Mouse (Mus musculus): ENCODE data around the gene Itga7. TPM values are rescaled to one million over a fixed set of nuclear protein-coding genes. Genes with fewer than 3 reads are reported as not detected.

The Itga7 gene
- 3.7 and 3.9 TPM in 2 replicates for polyA plus RNA-seq (2014; fragmentation: Nextera tagmentation; extraction: Ambion mirVana)

DNA sequence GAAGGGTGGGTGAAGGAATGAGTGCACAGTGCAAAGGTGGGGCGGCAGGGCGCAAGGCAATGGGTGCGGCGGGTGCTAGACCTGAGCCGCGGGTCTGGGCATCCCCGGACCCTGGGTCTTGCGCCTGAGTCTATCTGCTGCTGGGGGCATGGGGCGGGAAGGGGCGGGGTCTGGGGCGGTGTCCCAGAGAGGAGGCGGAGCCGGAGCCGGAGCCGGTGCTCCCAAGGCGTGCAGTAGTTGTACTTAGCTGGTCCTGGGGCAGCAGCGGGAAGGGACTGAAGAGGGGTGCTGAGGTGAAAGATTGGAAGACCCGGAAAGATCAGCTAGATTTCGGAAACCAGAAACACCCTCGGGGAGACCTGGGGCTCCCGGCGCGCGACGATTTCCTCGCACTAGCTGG is at the start of gene Itga7:
Gene Itga7 (plus strand): TSS at position 245 of the 400 bp plus-strand sequence.
- Histone ChIP-seq H3K9ac (ENCODE audit: low read length) (peak within 1 kb of the TSS; percentile 54), H3K4me1 (ENCODE audit: control insufficient read depth in 2 of 2, insufficient read depth in 2 of 2, low read length in 2 of 2) (peaks cover 21 to 41% of the 10 kb centered on the region in 2 experiments), H3K27ac (replicated peaks in 1 of 2; ENCODE audit: control insufficient read depth in 1 of 2, insufficient read depth in 1 of 2, low read depth in 2 of 2, low read length in 2 of 2) (no peak within 1 kb of the TSS), H3K4me2 (ENCODE audit: low read length) (peak within 1 kb of the TSS; percentile 89), H3K27me3 (ENCODE audit: control insufficient read depth, insufficient read depth, low read length) (peaks cover 33% of the 10 kb centered on the region), H3K9me3 (ENCODE audit: control insufficient read depth, low read length) (no peaks in the 10 kb centered on the region), H3K4me3 (ENCODE audit: control insufficient read depth in 1 of 2, insufficient read depth in 1 of 2, low read depth in 1 of 2, low read length in 2 of 2) (peak within 1 kb of the TSS; percentile 44 to 50), H3K36me3 (ENCODE audit: control insufficient read depth, insufficient read depth, low read length) (no peaks in the 10 kb centered on the region)
- 1% methylated on average over 26 of the region's 26 CpGs for WGBS
- ATAC-seq (ENCODE audit: insufficient number of reproducible peaks, insufficient read depth, low FRiP score, low read depth): peak; percentile 52; the same call in 1 of the 2 replicates

DNA sequence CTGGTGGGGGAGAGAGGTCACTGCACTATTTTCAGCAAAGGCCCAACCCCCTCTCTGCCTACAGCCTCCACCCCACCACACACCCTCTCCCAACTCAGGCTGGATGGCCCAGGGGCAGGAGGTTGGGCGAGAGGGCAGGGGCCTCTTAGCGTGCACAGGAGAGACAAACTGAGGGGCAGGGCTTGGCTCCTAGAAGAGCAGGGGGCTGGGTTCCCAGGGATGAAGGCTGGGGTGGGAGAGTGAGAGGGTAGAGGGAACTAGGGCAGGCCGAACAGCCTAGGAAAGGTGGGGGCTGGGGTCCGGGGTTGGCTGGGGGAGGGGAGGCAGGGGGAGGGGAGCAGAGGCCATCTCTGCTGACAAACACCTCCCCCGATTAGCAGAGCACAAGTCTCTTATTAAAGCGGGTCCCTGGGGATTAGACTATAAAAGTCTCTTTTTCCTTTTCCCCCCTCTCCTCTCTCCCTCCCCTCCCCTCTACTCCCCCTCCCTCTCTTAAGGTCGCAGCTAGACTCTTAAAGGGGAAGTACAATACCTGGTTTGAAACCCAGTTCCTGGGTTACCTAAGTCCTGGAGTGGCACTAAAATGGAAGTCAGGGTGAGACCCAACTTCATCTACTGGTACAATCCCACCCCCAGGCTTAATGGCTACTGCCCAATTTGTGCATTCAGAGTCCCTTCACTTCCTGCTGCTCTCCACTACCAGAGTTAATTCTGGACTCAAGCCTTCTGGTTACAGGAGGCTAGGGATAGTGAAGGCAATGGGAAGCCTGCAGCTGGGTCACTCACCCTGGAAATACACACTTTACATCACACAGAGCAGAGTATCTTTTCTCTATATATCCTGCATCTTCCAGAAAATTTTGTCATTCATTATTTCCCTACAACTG is 44.4 kb upstream of the Itga7 start:
- ATAC-seq (ENCODE audit: insufficient number of reproducible peaks, insufficient read depth, low FRiP score, low read depth): no peak
- Histone ChIP-seq H3K27me3 (ENCODE audit: control insufficient read depth, insufficient read depth, low read length) (peaks cover 6% of the 10 kb centered on the region), H3K9me3 (ENCODE audit: control insufficient read depth, low read length) (no peaks in the 10 kb centered on the region), H3K9ac (ENCODE audit: low read length) (peak overlapping the region; percentile 63), H3K4me2 (ENCODE audit: low read length) (peak overlapping the region; percentile 96), H3K36me3 (ENCODE audit: control insufficient read depth, insufficient read depth, low read length) (peaks cover 20% of the 10 kb centered on the region; the same call in 1 of the 2 replicates), H3K27ac (replicated peaks in 1 of 2; ENCODE audit: control insufficient read depth in 1 of 2, insufficient read depth in 1 of 2, low read depth in 2 of 2, low read length in 2 of 2) (peak overlapping the region; percentile 25 to 39; a peak in 1 of 4 replicates), H3K4me1 (ENCODE audit: control insufficient read depth in 2 of 2, insufficient read depth in 2 of 2, low read length in 2 of 2) (peaks cover 17 to 23% of the 10 kb centered on the region in 2 experiments), H3K4me3 (ENCODE audit: control insufficient read depth in 1 of 2, insufficient read depth in 1 of 2, low read depth in 1 of 2, low read length in 2 of 2) (peak overlapping the region; percentile 12 to 33)
- WGBS: 1% methylated on average over 7 of the region's 7 CpGs

DNA sequence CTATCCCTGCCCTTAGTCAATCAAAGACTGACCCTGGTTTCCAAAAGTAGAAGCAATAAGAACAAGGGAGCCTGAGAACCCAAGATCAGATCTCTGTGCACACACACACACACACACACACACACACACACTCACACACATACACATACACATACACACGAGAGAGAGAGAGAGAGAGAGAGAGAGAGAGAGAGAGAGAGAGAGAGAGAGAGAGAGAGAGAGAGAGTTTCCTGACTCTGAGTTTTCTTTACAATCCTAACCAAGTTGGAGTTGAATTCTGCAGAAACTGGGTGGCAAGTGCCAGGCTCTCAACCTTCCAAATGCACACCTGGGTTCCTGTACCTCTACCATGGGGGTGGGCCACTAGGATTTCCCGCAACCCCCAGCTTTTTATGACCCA is 43.8 kb upstream of the Itga7 start:
- 0 out of 4 replicates have a peak overlapping the region, but pooled peaks of 1 of the 2 experiments have one; percentile 12 for H3K27ac ChIP-seq (replicated peaks in 1 of 2; ENCODE audit: control insufficient read depth in 1 of 2, insufficient read depth in 1 of 2, low read depth in 2 of 2, low read length in 2 of 2)
- H3K4me3 ChIP-seq (ENCODE audit: control insufficient read depth in 1 of 2, insufficient read depth in 1 of 2, low read depth in 1 of 2, low read length in 2 of 2): peak overlapping the region in 1 of 2 experiments; percentile 73; a peak in 2 of 4 replicates
- ATAC-seq (ENCODE audit: insufficient number of reproducible peaks, insufficient read depth, low FRiP score, low read depth): no peak
- H3K9ac ChIP-seq (ENCODE audit: low read length): peak overlapping the region; percentile 82
- peaks cover 17 to 26% of the 10 kb centered on the region in 2 experiments for H3K4me1 ChIP-seq (ENCODE audit: control insufficient read depth in 2 of 2, insufficient read depth in 2 of 2, low read length in 2 of 2)
- peaks cover 9% of the 10 kb centered on the region for H3K27me3 ChIP-seq (ENCODE audit: control insufficient read depth, insufficient read depth, low read length)
- peaks cover 15% of the 10 kb centered on the region; the same call in 1 of the 2 replicates for H3K36me3 ChIP-seq (ENCODE audit: control insufficient read depth, insufficient read depth, low read length)
- no peaks in the 10 kb centered on the region for H3K9me3 ChIP-seq (ENCODE audit: control insufficient read depth, low read length)
- WGBS: 38% methylated on average over 1 of the region's 2 CpGs
- peak overlapping the region; percentile 96 for H3K4me2 ChIP-seq (ENCODE audit: low read length)

DNA sequence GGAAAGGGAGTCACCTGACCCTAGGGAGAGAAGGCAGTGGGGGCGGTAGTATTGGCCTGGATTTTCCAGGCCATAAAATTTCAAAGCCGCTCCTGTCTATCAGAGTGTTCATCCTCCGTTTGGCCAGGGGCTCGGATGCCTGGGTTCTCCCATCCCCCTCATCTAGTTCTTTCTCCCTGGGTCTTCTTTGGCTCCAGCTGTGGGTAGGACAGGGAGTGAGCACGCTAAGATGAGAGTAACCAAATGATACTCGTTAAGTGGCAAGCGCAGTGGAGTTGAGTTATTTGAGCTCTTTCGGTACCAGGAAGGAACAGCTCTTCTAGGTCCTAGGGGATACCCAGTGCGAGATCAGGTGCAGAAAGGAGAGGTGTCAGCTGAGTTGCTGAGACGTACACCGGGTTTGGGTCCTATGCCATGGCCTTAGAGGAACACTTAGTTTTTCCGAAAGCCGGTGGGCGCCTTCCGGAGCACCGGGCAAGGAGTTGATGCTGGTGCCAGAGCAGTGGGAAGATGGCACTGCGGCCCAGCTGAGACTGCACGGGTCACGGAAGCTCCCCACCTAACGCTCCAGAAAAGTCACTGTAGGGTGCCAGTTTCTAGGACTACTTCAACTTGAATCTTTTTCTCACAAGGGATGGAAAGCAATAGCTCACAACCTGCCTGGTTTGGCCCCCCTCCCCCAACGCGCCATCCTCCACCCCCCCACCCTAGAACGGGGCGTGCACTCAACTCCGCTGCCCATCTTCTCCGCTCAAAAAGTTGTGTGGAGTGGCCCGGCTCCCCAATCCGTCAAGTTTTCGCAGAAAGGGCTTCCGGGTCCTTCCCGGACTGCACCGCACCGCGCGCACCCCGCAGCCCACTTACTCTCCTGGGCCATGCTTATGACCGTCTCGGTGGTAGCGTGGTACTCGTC is 43.0 kb upstream of the Itga7 start:
- peak overlapping the region; percentile 96 for H3K4me2 ChIP-seq (ENCODE audit: low read length)
- no peak for ATAC-seq (ENCODE audit: insufficient number of reproducible peaks, insufficient read depth, low FRiP score, low read depth)
- under 1% methylated on average over 40 of the region's 40 CpGs for WGBS
- peaks cover 17 to 32% of the 10 kb centered on the region in 2 experiments for H3K4me1 ChIP-seq (ENCODE audit: control insufficient read depth in 2 of 2, insufficient read depth in 2 of 2, low read length in 2 of 2)
- no peaks in the 10 kb centered on the region for H3K9me3 ChIP-seq (ENCODE audit: control insufficient read depth, low read length)
- peak overlapping the region; percentile 60 to 73 for H3K4me3 ChIP-seq (ENCODE audit: control insufficient read depth in 1 of 2, insufficient read depth in 1 of 2, low read depth in 1 of 2, low read length in 2 of 2)
- peak overlapping the region; percentile 34 to 85; a peak in 3 of 4 replicates for H3K27ac ChIP-seq (replicated peaks in 1 of 2; ENCODE audit: control insufficient read depth in 1 of 2, insufficient read depth in 1 of 2, low read depth in 2 of 2, low read length in 2 of 2)
- H3K36me3 ChIP-seq (ENCODE audit: control insufficient read depth, insufficient read depth, low read length): peaks cover 8% of the 10 kb centered on the region; the same call in 1 of the 2 replicates
- H3K9ac ChIP-seq (ENCODE audit: low read length): peak overlapping the region; percentile 82
- peaks cover 9% of the 10 kb centered on the region for H3K27me3 ChIP-seq (ENCODE audit: control insufficient read depth, insufficient read depth, low read length)

DNA sequence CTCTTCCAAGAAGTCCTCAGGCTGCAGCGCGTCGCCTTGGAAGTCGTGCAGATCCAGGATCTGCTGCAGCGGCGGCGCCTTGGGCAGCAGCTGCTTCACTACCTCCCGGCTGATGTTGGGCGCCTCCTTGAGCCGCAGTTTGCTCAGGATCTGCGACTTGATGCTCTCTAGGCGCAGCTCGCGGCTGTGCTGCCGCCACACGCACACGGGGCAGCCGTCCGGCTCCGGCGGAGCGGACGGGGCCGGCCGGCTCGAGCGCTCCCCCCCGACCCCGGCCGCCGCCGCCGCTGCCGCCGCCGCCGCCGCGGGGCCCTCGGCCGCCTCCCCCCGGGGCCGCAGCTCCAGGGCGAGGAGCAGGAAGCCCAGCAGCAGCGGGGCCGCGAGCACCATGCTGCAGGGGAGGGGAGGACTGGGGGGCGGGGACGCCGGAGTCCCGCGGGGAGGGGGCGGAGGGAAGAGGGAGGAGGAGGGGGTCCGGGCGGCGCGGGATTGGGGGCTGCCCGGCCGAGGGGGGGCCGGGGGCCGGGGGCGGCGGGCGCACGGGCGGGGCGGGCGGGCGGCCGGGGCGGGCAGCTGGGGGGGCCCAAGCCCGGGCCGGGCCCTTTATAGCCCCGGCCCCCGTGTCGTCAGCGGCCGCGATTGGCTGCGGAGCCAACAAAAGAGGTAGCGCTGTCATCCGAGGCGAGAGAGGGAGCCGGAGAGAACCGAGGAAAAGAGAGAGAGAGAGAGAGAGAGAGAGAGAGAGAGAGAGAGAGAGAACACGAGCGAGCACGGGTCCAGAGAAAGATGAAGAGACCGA is 42.1 kb upstream of the Itga7 start, which contains the start of gene Gdf11:
Gene Gdf11 (minus strand): TSS at position 423 of the 799 bp plus-strand sequence.
- Histone ChIP-seq H3K27ac (replicated peaks in 1 of 2; ENCODE audit: control insufficient read depth in 1 of 2, insufficient read depth in 1 of 2, low read depth in 2 of 2, low read length in 2 of 2) (peak within 1 kb of the TSS; percentile 34 to 85; a peak in 3 of 4 replicates), H3K9me3 (ENCODE audit: control insufficient read depth, low read length) (no peaks in the 10 kb centered on the region), H3K4me1 (ENCODE audit: control insufficient read depth in 2 of 2, insufficient read depth in 2 of 2, low read length in 2 of 2) (peaks cover 22 to 40% of the 10 kb centered on the region in 2 experiments), H3K27me3 (ENCODE audit: control insufficient read depth, insufficient read depth, low read length) (peaks cover 14% of the 10 kb centered on the region), H3K4me3 (ENCODE audit: control insufficient read depth in 1 of 2, insufficient read depth in 1 of 2, low read depth in 1 of 2, low read length in 2 of 2) (peak within 1 kb of the TSS; percentile 60 to 73), H3K9ac (ENCODE audit: low read length) (peak within 1 kb of the TSS; percentile 82), H3K4me2 (ENCODE audit: low read length) (peak within 1 kb of the TSS; percentile 96), H3K36me3 (ENCODE audit: control insufficient read depth, insufficient read depth, low read length) (0 out of 2 replicates have a peak, but pooled peaks cover 2% of the 10 kb centered on the region)
- ATAC-seq (ENCODE audit: insufficient number of reproducible peaks, insufficient read depth, low FRiP score, low read depth): peak; percentile 75
- 1% methylated on average over 63 of the region's 89 CpGs for WGBS

DNA sequence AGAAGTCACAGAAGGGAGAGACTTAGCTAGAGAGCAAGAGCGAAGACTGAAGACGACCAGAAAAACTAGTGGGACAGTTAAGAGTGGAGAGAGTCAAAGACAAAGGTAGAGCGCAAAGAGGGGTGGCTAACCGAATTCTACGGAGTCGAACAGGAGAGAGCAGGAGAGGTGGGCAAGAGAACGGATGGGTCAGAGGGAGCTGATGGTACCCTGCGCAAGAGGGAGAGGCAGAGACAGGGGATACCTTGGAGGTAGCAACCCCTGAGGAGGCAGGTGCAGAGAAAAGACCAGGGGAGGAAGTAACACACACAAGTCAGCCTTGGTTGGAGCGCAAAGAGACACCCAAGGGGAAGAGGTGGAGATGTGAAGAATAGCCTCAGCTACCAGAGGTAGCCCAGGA is 41.4 kb upstream of the Itga7 start:
- peak overlapping the region; percentile 58 to 73 for H3K4me3 ChIP-seq (ENCODE audit: control insufficient read depth in 1 of 2, insufficient read depth in 1 of 2, low read depth in 1 of 2, low read length in 2 of 2)
- ATAC-seq (ENCODE audit: insufficient number of reproducible peaks, insufficient read depth, low FRiP score, low read depth): no peak
- peaks cover 18% of the 10 kb centered on the region for H3K27me3 ChIP-seq (ENCODE audit: control insufficient read depth, insufficient read depth, low read length)
- 4% methylated on average over 9 of the region's 9 CpGs for WGBS
- H3K27ac ChIP-seq (replicated peaks in 1 of 2; ENCODE audit: control insufficient read depth in 1 of 2, insufficient read depth in 1 of 2, low read depth in 2 of 2, low read length in 2 of 2): peak overlapping the region in 1 of 2 experiments; percentile 85; a peak in 1 of 4 replicates
- H3K4me1 ChIP-seq (ENCODE audit: control insufficient read depth in 2 of 2, insufficient read depth in 2 of 2, low read length in 2 of 2): peaks cover 22 to 40% of the 10 kb centered on the region in 2 experiments
- no peaks in the 10 kb centered on the region for H3K9me3 ChIP-seq (ENCODE audit: control insufficient read depth, low read length)
- H3K36me3 ChIP-seq (ENCODE audit: control insufficient read depth, insufficient read depth, low read length): 0 out of 2 replicates have a peak, but pooled peaks cover 2% of the 10 kb centered on the region
- H3K9ac ChIP-seq (ENCODE audit: low read length): peak overlapping the region; percentile 82
- H3K4me2 ChIP-seq (ENCODE audit: low read length): peak overlapping the region; percentile 96

Measured in heart, embryonic 14.5 days (tissue).